Mouse (Mus musculus): Measurements from ENCODE around the gene Cpt1b. TPM values are rescaled to one million over a fixed set of nuclear protein-coding genes. Genes with fewer than 3 reads are reported as not detected.

Cpt1b gene
- 0.75 to 8.6 TPM (median 1.8 TPM) in 3 replicates for total RNA-seq (2017)

- no peak for ATAC-seq (replicated peaks; ENCODE audit: insufficient number of reproducible peaks, low FRiP score, low TSS enrichment, poor library complexity, severe bottlenecking)
Measured at GRCm38 (mm10) chr15:89425711-89426121, at the start of gene Cpt1b. Cpt1b (minus strand) TSS chr15:89425863.

DNA sequence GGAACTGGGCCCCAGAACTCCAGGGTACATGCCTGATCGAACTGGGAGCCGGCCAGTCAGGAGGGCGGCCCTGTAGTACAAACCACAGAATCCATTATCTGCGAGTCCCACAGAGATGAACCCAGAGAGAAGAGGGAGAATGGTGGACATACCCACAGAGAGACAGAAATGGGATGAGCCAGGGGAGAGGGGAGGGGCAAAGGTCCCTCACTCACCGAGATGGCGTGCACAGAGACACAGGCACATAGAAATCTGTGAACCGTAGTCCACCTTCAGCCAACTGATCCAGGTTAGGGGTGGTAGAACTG, 49.6 kb upstream of the Cpt1b start:
- ATAC-seq (replicated peaks; ENCODE audit: insufficient number of reproducible peaks, low FRiP score, low TSS enrichment, poor library complexity, severe bottlenecking), result no peak

GRCm38 (mm10) chr15:89474596-89475292, 49.1 kb upstream of the Cpt1b start:
- ATAC-seq (replicated peaks; ENCODE audit: insufficient number of reproducible peaks, low FRiP score, low TSS enrichment, poor library complexity, severe bottlenecking), result no peak

DNA sequence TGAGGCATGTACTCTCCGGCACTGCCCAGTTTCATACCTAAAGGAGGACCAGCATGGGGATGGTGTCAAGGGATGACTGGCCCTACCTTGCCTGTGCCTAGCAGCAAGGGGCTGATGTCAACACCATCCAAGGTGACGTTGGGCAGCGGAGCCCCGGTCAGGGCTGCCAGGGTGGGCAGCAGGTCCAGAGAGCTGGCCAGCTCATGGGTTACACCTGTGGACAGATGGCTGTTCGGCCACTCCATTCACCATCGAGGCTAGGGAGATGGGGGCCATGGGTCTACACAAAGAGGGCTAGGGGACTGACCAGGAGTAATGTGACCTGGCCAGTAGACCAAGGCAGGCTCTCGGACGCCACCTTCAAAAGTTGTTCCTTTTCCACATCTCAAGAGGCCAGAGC, 48.3 kb upstream of the Cpt1b start:
- ATAC-seq (replicated peaks; ENCODE audit: insufficient number of reproducible peaks, low FRiP score, low TSS enrichment, poor library complexity, severe bottlenecking), result no peak

DNA sequence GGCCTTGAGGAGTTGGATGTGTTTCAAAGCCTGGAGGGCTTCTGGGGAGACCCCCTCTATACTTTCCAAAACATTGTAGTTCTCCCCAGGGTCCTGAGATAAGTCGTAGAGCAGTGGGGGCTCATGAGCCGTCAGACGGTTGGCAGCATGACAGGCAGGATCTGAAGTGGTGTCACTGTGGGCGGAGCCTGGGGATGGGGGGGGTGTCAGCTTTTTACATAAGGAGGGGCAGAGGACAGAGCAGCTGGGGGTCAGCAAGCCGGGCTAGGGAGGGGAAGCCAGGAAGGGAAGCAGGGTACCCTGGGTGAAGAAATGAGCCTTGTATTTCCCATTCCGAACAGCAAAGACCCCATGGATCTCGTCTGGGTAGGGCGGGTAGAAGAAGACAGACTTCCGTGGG, 47.7 kb upstream of the Cpt1b start:
- ATAC-seq (replicated peaks; ENCODE audit: insufficient number of reproducible peaks, low FRiP score, low TSS enrichment, poor library complexity, severe bottlenecking), result no peak

DNA sequence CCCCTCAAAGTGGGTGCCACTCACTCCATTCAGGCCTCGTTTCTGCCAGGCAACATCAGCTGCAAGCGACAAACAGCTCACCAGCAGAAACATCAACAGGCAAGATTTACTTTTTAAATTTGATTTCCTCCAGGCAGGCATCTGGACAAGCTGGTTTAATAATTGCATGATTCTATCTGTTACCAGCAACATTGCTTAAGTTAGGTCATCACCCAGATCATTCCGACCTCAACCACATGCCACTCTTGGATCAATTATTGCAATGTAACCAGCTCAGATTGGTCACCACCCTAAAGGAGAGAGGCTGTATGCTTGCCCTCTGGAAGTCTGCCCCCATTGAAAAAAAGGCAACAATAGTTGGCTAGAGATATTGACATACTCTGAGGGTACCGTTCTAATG, 45.8 kb upstream of the Cpt1b start:
- ATAC-seq (replicated peaks; ENCODE audit: insufficient number of reproducible peaks, low FRiP score, low TSS enrichment, poor library complexity, severe bottlenecking), result no peak

GRCm38 (mm10) chr15:89468577-89468976, 42.9 kb upstream of the Cpt1b start:
- ATAC-seq (replicated peaks; ENCODE audit: insufficient number of reproducible peaks, low FRiP score, low TSS enrichment, poor library complexity, severe bottlenecking), result 0 out of 2 replicates have a peak, but pooled peaks have one; percentile 53

DNA sequence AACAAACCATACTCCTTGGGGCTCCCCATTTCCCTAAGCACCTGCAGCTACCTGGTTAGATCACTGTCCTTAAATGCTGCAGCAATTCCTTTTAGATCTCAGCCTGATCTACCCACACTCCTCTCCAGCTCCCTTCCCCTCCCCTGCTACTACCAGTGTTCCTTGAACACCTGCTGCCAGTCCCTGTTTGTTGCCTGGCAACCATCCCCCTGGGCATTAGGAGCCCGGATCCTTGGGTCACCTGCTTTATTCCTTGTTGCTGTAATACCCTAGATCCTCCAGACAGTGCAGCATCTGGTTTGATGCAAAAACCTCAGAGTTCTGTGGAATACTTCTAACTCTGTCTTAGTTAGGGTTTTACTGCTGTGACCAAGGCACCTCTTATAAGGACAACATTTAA, 39.4 kb upstream of the Cpt1b start:
- no peak for ATAC-seq (replicated peaks; ENCODE audit: insufficient number of reproducible peaks, low FRiP score, low TSS enrichment, poor library complexity, severe bottlenecking)

GRCm38 (mm10) chr15:89463334-89464235, 37.9 kb upstream of the Cpt1b start:
- ATAC-seq (replicated peaks; ENCODE audit: insufficient number of reproducible peaks, low FRiP score, low TSS enrichment, poor library complexity, severe bottlenecking), result no peak

DNA sequence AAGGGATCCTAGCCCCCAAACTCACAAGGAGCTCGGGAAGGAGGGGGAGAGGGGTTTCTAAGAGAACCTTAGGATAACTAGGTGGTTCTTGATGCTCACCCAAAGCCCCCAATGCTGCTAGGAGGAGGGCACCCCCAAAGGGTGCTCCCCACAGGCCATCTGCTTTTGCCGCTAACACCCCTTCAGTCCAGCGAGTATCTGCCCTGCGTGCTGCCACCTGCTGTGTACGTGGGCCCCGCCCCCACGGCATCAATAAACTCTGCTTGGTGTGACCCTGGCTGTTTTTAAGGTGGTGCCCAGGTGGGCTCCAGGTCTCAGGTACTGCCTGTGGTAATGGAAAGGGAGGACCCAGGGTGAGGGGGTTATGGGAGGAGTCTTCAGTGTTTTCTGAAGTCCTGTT, 36.5 kb upstream of the Cpt1b start:
- no peak for ATAC-seq (replicated peaks; ENCODE audit: insufficient number of reproducible peaks, low FRiP score, low TSS enrichment, poor library complexity, severe bottlenecking)

GRCm38 (mm10) chr15:89461321-89461720, 35.7 kb upstream of the Cpt1b start:
- no peak for ATAC-seq (replicated peaks; ENCODE audit: insufficient number of reproducible peaks, low FRiP score, low TSS enrichment, poor library complexity, severe bottlenecking)

GRCm38 (mm10) chr15:89460298-89460697, 34.6 kb upstream of the Cpt1b start:
- ATAC-seq (replicated peaks; ENCODE audit: insufficient number of reproducible peaks, low FRiP score, low TSS enrichment, poor library complexity, severe bottlenecking), result no peak

DNA sequence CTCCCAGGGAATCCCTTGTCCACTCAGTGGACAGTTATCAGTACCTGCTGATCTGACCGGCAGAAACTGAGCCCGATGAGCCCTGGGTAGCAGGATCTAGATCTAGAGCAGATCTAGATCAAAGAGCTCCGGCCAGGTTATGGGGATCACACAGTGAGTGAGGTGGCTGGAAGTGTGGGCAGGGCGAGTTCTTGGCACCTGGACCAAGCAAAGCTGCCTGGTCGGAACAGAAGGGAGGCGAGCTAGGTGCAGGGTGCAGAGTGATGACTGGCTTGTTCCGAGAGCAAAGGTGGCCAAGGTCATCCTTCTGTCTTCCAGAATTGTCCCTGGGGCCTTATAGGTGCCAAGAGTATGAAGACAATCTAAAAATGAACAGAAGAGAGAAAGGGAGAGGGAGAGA, 34.2 kb upstream of the Cpt1b start:
- ATAC-seq (replicated peaks; ENCODE audit: insufficient number of reproducible peaks, low FRiP score, low TSS enrichment, poor library complexity, severe bottlenecking), result no peak

DNA sequence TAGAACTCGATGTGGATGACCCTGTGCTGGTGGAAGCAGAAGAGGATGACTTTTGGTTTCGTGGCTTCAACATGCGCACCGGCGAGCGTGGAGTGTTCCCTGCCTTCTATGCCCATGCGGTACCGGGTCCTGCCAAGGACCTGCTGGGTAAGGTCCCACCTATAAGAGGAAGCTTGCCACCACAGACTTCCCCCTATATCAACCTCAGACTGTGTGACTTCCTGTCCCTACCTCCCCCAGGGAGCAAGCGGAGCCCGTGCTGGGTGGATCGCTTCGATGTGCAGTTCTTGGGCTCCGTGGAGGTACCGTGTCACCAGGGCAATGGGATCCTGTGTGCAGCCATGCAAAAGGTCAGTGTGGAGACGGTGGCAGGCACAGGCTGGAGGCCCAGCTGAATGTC, 33.3 kb upstream of the Cpt1b start:
- no peak; the same call in 1 of the 2 replicates for ATAC-seq (replicated peaks; ENCODE audit: insufficient number of reproducible peaks, low FRiP score, low TSS enrichment, poor library complexity, severe bottlenecking)

GRCm38 (mm10) chr15:89455642-89456041, 30.0 kb upstream of the Cpt1b start:
- ATAC-seq (replicated peaks; ENCODE audit: insufficient number of reproducible peaks, low FRiP score, low TSS enrichment, poor library complexity, severe bottlenecking), result no peak

GRCm38 (mm10) chr15:89454857-89455256, 29.2 kb upstream of the Cpt1b start:
- ATAC-seq (replicated peaks; ENCODE audit: insufficient number of reproducible peaks, low FRiP score, low TSS enrichment, poor library complexity, severe bottlenecking), result no peak

- ATAC-seq (replicated peaks; ENCODE audit: insufficient number of reproducible peaks, low FRiP score, low TSS enrichment, poor library complexity, severe bottlenecking), result no peak
Measured at GRCm38 (mm10) chr15:89453865-89454478, 28.3 kb upstream of the Cpt1b start, which contains the start of gene Mapk8ip2. Mapk8ip2 (plus strand) TSS chr15:89453913.

GRCm38 (mm10) chr15:89452906-89453864, 27.5 kb upstream of the Cpt1b start:
- 0 out of 2 replicates have a peak, but pooled peaks have one; percentile 60 for ATAC-seq (replicated peaks; ENCODE audit: insufficient number of reproducible peaks, low FRiP score, low TSS enrichment, poor library complexity, severe bottlenecking)

Data from monocyte, adult 5-6 weeks (primary cell).